Mouse (Mus musculus) lung, postnatal 25 days (tissue): ENCODE measurements at regions not wholly inside any gene's neighbourhood (a gene's known extent, or its start where the extent isn't known, plus 50 kb on each side); places are given as distances from the start of the nearest gene placed in this dataset.
A peak's percentile ranks its signal among the peaks of the same experiment; 100 is the strongest.

Source experiments
- DNase-seq: peaks from one replicate; pipeline ENCODE4 v3.0.0; 2022; ENCODE audit warnings: low spot score

DNA sequence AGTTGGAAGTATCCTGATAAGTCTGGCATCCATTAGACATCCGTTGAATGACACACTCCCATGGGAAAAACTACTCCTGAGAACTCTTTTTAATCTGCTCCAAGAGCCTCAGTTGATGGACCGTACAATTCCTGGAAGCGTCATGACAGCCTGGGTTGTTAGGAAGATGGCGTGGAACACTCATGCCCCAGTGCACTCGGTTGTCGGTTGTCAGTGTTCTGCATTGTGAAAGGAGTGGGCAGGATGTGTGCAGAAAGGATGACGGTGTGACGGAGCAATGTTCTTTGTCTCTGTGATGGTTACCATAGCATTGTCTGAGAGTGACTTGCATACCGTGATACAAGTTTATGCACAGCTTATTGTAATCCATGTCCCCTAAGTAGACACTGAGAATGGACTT is 164.4 kb downstream of the Slc30a10 start:
- DNase-seq = no peak

DNA sequence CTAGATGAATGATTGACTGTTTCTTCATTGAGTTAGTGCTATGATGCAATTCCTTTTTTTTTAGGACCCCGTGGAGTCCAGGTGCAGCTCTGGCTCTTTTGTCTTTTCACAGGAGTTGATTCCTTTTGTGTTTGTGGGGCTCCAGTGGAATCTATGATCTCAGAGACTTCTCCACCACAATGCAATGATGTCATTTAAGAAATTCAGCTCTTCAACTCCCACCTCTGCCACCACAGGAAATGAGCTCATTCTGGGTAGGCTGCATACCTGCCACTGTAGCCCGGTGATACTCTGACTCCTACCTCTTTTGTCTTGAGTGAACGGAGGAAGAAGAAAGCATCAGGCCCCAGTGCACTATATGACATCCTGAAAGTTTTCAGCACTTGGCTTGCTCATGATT is 173.8 kb downstream of the Slc30a10 start:
- no peak for DNase-seq

DNA sequence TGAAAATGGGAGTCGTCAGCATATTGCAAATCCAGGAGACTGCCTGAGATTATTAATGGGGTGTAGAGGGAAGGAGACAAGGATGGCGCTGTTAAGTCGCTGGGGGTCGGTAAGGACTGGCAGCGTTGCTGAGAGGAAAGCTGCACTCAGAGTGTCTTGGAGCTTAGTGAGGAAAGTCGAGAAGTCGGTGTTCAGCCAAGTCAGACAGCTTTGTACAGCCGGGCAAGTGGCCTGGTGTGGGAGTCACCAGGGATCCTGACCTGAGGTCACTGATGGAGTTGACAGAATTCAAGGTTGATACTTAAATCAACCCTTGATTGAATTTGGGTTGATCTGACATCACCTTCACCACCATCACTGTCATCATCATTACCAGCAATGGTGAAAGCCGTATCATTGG is 175.3 kb downstream of the Slc30a10 start:
- no peak for DNase-seq

DNA sequence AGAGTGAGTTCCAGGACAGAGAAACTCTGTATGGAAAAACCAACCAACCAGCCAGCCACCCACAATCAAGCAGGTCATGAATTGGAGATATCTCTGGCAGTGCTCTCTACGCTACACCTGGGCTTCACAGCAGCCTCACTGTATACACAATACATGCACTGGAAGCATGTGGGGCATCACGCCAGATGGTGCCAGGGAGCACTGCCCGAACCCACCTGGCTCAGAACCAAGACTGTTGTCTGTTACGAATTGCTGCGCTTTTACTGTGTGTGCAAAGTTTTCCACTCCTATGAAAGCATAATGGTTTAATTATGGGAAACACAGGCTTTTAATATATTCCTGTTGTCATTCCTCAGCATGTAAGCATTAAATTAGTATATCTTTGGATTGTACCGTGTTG is 184.0 kb downstream of the Slc30a10 start:
- no peak for DNase-seq

DNA sequence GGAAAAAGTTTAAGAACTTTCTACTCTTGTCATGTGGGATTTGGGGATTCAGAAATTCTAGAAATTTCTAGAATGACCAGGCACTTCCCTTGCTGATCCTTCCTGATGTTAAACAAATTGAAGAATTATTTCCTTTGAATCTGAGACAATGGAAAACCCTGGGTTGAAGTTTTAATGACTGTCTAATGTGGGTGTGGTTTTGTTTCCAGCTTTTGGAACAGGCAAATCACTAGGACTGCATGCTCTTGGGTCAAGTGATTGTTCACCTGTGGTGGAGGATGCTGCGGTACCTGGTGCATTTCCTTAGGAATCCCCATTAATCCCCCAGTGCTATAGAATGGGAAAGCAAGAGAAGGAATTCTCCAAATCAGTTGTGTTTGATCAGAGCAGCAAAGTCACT is 184.8 kb downstream of the Slc30a10 start:
- DNase-seq = no peak

DNA sequence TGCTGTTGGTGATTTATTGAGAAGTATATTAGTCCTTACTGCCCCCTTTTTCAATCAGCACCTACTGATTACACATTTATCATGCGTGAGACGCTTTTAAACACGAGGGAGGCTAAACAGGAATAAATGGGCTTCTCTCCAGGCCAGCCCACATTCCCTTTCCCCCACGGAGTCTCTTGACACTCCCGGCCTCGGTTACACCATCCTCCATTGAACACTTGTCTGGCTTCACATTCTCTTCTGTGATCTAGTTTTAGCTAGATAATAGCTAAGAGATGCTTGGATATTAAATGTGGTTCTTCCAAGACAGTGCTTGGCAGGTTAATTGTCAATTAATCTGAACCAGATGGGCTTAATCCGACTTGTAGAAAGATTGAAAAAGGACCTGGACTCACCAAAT is 189.4 kb downstream of the Slc30a10 start:
- DNase-seq = no peak

DNA sequence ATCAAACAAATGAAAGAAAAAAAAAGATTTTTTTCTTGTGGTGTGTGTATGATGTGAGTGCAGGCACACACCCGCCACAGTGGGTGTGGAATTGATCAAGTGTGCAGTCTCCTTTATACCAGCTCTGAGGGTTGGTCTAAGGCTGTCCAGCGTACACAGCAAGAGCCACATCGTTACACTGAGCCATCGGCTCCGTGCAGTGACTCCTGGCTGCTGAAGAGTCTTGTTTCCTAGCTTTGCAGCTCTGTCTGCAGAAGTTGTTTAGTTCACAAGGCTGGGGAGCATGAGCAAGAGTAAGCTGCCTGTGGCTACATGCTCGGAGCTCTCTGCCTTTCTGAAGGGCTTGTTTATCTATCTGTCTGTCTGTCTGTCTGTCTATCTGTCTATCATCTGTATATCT is 193.5 kb downstream of the Slc30a10 start:
- DNase-seq = no peak

DNA sequence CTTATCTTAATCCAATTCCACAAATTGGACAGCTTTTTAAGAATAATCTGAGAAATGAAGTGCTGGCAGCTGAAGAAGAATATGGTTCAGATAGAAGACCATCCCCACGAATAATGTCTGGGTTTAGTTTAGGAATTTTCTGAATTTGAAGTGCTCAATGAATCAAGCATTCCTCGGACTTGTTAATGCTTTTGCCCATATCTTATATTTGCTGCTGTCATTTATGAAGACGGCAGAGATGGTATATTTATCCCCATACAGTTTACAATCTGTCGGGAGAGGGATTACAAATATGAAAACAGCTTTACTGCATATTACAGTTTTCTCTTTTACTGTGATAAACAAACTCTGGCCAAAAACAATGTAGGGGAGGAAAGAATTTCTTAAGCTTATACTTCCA is 194.3 kb downstream of the Slc30a10 start:
- no peak for DNase-seq

DNA sequence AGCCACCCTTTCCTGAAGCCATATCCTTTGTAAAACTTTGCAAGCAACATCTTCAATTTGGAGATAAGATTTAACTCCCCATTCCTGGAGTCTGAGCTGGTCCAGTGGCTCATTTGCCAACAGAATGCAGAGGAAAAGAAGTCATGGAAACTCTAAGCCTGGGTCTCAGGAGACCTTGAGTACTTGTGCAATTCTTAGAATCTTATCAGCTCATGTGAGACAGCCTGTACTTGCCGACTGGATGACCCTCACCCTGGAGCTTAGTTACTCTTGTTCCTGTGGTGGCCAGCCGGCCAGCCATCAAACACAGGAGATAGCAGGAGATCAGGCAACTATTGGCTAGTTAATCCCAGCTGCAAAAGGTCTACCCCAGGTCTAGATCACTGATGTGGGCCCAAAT is 196.3 kb downstream of the Slc30a10 start:
- no peak for DNase-seq

DNA sequence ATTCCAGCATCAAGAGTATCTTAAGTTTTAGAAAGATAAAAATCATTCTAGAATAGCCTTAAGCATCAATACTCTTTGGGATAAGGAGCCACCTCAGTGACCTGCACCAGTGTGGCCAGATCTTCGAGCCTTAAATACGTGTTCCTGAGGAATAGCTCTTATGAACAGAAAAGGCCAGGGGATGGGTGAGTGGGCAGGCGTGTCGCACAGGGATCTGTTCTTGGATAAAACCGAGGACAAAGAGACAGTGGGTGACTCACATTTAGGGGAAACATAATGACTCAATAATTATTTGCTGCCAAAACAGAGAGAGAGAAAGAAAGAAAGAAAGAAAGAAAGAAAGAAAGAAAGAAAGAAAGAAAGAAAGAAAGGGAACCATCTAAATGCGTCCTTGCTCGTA is 200.4 kb downstream of the Slc30a10 start:
- DNase-seq = no peak

DNA sequence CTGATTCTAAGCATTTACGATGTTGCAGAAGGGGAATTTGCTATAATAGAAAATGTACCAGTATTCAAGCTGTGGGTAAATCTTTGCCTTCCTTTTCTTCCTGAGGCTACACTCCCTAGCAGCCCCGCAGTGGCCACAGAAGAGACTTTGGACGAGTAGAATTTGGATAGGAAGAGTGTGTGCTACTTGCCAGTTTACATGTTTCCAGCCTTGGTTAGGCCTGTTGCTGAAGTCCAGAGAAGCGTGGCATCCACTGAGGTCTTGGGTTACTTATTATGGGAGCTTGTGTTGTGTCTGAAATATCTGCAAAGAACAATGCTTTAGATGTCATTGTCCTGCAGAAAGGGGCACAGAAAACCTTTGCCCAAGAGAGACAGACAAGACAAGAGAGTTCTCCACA is 200.8 kb downstream of the Slc30a10 start:
- no peak for DNase-seq

DNA sequence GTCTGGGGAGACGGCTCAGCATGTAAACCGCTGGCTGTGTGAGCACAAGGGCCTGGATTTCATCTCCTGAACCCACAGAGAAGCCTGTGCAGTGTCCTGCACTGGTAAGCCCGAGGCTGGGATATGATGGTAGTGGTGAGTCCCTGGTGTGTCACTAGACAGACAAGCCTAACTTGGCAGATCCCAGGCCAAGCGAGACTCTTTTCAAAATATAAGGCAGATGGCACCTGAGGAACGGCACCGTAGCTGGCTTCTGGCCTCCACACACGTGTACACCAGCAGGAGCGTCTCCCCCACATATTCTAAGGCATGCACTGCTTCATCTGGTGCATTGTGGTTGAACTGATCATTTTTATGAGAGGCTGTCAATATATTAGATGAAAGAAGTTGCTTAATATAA is 202.6 kb downstream of the Slc30a10 start:
- DNase-seq = no peak

DNA sequence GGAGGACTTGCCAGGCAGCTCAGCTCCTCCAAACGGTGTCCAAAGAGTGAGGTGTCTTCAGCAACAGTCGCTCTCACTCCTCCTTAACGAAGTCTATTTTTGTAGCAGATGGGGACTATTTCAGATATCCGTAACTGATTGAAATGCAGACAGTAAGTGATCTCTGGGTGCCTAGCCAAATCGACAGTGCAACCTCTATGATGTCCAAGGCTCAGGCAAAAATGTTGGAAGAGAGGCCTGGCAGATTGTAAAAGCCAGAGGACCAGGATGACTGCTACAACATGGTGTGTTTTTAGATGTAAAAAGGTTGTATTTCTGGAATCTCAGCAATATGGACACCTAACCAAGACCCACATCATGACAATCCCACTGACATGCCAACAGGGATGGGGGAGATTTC is 204.8 kb downstream of the Slc30a10 start:
- DNase-seq = no peak

DNA sequence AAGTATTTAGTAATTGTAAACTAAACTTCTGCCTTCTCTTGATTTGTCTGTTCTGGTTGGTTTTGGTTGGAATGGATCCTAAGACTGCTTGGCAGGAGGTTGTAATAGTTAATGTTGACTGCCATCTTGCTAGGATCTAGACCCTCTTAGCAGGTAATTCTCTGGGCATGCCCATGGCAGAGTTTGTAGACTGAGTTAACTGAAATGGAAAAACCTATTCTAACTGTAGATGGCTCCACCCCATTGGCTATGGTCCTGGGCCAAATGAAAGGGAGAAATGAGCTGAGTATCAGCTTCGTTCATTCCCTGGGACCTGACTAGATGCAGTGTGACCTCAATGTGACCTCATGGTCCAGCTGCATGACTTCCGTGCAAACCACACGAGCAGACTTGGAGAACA is 207.7 kb downstream of the Slc30a10 start:
- no peak for DNase-seq

DNA sequence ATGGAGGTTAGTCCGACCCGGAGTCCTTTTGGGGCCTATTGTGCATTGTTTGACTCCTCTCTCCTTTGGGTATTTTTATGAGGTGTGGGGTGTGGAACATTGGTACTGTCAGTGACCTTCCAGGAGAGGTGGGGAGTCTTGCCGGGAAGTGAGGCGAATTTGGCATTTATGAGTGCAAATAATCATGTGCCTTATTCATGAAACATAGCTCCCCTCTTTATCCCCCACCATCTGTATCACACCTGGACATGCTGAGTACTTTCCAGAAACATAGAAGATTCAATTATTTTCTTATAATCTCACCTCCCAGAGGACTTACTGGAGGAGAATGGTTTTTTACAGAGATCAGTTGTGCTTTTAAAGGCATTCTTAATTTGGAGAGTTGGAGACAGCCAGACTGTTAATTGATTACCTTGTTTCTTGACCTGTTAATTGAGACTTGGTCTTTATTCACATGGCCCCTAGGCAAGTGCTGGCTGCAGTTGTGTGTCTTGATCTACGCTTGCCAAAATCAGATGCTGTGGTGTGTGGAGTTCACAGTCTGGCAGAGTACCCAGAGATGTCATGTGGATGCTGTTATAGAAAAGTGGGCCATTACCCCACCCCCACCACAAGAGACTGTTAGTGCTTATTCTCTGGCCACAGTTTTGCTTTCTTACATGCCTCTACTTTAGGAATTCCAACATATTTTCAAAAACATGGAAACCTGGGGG is 215.5 kb downstream of the Slc30a10 start:
- no peak for DNase-seq

DNA sequence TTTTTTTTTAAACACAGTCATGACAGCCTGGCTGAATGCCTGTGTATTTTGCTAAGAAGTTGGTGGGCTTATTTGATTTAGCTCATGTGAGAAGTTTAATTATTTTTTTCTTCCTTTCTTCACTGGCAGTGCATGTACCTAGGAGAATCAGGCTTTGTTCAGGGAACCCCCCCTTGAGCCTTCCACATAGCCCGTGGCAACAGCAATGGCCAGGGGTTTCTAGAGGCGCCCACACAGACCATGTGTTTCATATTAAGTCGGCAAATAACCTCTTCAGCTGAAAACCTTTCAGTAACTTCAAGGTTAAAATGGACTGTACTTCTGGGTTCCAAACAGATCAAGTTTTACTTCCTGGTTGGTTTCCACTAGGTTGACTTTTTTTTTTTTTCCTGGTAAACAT is 218.3 kb downstream of the Slc30a10 start:
- no peak for DNase-seq

DNA sequence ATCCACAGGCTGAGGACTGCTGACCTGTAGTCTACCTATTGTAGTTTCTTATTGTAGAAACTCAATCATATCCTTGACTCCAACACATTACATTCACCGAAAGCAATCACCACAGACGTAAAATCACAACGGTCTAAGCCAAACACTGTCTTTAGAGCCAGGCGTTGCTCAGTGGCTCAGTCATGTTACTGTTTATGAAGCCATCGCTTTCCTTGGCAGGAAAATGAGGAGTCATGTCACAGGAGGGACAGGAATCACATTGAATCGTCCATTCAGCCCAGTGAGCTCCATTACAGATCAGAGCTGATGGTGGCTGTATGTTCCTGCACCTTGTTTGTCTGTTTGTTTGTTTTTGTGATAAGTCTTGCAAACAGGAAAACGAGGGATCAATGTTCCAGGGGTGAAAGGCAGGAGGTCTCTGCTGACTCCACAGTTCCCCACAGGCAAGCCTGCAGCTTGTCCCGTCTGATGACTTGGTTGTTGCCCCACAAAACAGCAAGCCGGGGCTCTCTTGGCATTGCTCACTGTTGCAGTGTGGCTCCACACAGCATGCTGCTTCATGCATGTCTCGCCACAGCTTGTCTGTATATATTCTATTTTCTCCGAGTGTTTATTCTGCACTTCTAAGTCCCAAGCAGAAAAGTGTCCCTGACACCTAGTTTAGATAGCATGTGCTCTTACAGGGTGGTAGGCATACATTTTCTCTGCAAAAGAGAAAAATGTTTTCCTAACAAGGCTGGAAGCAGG is 221.2 kb downstream of the Slc30a10 start:
- DNase-seq = no peak

DNA sequence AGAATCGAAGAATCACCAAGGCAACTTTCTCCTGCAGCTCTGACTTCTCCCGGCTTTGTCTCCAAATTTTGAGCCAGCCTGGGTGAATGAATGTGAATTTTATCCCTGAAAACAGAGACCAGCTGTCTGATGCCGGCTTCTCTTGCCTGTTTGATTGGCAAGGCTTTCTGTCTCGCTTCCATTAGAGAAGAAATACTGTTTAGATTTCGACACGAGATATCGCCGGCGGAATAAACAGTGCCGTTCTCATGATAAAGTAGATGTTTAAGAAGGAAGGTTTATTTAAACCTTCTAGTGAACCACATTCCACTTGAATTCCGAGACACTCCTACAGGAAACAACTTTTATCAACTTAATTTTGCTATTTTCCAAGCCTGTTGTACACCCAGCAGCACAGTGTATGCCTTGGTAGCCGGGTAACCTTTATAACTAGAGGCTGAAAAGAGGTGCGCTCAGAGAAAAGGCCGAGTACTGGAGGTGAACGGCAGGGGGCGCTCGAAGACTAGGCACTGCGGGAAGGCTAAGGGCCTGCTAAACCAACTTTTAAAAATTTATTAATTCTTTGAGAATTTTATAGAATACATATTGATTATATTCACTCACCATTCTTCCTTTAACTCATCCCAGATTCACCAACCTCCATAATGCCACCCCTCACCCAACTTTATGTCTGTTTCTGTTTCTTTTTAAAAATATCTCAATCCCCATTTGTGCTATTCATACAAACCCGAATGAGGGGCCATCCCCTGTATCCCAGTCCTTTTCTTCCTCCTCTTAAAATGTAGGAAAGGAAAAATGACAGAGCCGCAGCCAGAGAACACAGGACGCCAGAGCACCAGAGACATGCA is 227.2 kb downstream of the Slc30a10 start:
- peak; percentile 78 for DNase-seq

DNA sequence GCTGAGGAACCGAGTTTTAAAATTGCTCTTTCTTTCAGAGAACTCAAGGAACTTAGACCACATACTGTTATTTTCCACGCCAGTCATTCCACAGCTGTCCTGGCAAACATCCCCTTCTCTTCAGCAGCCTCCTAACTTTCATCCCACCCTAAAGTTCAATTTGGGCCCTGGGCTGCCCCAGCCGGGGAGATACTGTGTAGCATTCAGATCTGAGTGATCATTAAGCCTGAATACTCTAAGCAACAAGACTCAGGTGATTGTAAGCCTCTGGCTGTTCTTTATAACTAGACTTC is 227.8 kb downstream of the Slc30a10 start:
- no peak for DNase-seq

DNA sequence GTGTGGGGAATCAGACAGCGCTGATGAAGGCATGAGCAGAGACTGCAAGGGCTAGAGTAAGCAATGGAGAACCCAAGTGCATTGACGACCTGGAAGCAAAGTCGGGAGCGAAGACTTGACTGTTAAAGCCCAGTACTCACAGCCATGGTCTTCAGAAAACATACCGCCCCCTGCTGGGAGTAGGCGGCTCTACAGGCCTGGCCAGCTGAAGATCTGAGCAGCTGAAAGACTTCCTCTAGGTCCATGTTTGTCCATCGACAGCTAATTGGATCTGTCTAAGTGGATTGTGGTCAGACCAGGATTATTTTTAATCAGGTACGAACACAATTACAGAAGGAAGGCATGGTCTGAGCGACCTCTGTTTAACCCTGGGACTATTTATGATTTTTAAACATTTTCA is 230.0 kb downstream of the Slc30a10 start:
- no peak for DNase-seq

DNA sequence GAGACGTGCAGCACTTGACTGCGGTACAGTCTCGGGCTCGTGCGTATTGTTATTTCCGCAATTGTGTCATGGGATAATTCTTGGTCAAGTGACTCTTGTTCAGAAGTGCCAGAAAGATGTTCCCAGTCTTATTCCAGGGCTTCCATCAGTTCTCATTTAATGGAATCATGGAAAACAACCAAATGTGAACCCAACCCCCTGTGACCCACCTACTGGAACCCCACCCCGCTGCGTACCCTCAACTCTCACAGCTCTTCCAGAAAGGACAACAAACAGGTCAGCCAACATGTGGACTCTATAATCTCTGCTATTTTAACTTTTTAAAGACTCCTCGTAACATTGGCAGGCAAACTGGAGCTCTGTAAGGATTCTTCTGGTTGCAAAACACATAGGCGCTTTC is 233.9 kb downstream of the Slc30a10 start:
- DNase-seq = no peak

DNA sequence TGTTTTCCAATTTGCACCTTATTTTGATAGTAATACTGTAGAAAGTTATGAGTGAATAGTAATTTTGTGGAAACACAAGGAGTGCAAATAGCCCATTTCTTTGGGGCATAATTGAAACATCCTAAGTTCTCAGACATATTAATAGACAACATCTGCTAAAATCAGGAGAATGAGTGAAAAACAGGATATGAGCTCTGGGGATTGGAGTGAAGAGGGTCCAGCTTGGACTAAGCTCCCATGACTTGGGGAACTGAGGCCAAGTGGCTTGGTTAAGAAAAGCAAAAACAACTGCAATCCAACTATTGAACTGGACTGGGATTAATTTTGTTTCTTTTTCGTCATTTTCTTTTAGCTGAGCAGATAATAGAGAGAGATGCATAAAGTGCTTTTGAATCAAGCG is 240.7 kb downstream of the Slc30a10 start:
- DNase-seq = no peak

DNA sequence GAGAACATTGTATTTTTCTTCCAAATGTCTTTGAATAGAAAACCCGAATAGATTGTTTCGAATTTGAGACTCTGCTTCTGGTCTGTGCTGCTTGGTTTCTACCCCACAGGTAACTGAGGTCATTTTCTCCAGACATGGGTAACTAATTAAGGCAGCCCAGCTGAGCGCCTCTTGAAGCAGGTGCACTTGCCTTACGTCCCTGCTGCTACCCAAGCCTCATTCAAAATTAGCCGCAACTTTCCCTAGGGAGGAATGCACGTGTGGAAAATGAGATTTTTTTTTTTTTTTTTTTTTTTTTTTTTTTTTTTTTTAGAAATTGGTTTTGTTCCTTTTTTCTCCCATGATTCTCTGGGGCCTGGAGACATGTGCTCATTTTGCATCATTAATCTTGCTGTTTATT is 245.1 kb downstream of the Slc30a10 start:
- DNase-seq = no peak
